Mouse (Mus musculus): Measurements from ENCODE around the gene Yipf1.

Gene Yipf1

GRCm38 (mm10) chr4:107313690-107314478 is at the start of gene Yipf1:
Gene Yipf1, plus strand, starts transcription at chr4:107314363.
- peak; percentile 89 for DNase-seq (ENCODE audit: low read depth, low spot score)

DNA sequence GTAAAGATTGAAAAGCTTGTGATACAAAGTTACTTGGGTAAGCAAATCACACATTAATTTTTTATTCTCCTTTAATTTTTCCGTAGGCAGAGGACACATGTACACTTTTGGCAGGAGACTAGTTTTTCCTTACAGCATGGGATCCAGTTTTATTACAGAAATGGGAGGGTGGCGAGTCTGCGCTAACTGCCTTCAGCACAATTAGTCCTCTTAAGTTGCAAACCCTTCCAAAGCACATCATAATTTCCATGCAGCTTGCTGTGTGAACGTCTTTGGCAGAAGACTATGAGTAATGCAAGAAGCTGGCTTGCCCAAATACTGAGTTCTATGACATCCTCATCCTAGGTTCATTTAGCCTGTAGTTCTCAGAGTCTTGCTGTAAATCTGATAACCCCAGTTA is 40.5 kb upstream of the Yipf1 start:
- DNase-seq (ENCODE audit: low read depth, low spot score), result no peak

DNA sequence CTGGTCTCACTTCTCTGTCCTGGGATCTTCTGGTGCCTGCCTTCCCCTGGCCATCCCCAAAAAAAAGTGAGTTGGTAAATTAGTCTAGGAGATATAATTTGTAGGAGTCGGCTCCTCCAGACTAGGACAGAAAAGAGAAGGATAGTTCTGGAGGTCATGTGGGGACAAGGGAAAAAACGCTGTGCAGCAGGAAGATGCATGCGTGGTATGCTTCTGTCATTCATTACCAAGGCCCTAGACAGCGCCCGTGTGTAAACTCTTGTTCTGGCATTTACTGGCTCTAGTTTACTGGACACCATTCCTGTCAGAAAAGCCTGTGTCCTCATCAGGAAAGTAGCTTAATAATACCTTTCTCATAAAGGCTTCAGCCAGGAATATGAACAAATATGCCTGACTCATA is 39.7 kb upstream of the Yipf1 start:
- no peak for DNase-seq (ENCODE audit: low read depth, low spot score)

DNA sequence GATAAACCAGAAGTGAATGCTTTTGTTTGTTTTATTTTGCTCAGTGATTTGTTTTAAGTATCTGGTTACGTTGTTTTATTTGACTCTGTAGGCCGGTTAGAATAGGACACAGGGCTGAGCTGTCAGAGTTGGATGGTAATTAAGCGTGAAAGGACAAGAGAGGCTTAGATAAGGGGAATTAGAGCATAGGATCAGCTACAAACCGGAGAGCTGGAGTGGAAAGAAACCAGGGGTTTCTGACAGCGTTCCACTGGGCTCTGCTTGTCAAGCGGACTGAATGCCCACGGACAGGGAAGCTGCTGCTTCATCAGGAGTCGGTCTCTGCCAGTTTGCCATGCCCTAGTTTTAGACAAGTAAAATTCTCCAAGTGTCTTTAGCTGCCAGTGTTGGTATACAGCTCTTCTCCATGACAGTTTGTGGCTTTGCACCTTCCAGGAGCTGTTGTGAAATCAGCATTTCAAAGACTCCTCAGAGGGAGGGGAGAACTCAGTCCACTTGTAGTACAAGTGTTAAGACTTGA is 35.9 kb upstream of the Yipf1 start:
- no peak for DNase-seq (ENCODE audit: low read depth, low spot score)

GRCm38 (mm10) chr4:107280843-107281475 is 33.2 kb upstream of the Yipf1 start:
- no peak for DNase-seq (ENCODE audit: low read depth, low spot score)

DNA sequence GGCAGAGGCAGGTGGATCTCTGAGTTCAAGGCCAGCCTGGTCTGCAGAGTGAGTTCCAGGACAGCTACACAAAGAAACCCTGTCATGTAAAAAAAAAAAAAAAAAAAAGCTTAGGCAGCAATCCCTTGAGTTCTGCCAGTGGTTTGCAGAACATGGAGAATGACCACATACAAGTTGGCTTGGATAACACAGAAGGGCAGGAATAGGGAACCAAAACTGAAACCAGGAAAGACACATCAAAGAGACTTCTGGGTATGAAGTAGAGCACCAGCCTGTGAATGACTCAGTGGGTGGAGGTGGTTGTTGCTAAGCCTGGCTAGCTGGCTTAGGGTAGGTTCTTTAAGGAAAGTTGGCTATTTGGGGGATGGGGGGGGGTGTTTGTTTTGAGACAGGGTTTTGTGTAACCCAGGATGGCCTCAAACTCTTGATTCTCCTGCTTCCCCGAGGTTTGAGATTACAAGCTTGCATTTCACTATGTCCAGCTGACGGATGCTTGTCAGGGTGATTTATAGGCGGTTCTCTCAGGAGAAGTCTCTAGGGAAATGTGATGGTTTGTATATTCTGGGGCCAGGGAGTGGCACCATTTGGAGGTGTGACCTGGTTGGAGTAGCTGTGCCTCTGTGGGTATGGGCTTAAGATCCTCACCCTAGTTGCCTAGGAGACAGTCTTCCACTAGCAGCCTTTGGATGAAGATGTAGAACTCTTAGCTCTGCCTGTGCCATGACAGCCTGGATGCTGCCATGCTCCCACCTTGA is 28.5 kb upstream of the Yipf1 start:
- DNase-seq (ENCODE audit: low read depth, low spot score), result no peak

GRCm38 (mm10) chr4:107286386-107286785 is 27.8 kb upstream of the Yipf1 start:
- DNase-seq (ENCODE audit: low read depth, low spot score), result no peak

GRCm38 (mm10) chr4:107287517-107287916 is 26.6 kb upstream of the Yipf1 start:
- DNase-seq (ENCODE audit: low read depth, low spot score), result no peak

- DNase-seq (ENCODE audit: low read depth, low spot score), result no peak
These were observed 22.4 kb upstream of the Yipf1 start for GRCm38 (mm10) chr4:107291611-107292272.

DNA sequence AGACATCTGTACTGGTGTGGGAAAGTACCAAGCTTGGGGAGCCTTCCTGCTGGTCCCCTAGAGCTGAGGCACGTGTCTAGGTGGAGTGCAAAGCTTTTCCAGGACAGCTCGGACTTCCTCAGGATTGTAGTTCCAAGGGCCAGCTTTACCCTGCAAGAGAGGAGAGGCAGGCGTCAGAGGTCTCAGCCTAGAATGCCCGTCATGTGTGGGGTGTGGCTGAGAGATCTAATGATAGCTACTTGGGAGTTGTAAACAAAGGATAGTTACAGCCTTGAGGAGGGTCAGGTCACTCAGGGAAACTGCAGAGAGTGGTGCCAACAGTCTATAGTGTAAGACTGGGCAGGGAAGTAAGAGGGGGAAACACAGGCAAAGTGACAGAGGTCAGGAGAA is 21.9 kb upstream of the Yipf1 start:
- DNase-seq (ENCODE audit: low read depth, low spot score), result no peak

DNA sequence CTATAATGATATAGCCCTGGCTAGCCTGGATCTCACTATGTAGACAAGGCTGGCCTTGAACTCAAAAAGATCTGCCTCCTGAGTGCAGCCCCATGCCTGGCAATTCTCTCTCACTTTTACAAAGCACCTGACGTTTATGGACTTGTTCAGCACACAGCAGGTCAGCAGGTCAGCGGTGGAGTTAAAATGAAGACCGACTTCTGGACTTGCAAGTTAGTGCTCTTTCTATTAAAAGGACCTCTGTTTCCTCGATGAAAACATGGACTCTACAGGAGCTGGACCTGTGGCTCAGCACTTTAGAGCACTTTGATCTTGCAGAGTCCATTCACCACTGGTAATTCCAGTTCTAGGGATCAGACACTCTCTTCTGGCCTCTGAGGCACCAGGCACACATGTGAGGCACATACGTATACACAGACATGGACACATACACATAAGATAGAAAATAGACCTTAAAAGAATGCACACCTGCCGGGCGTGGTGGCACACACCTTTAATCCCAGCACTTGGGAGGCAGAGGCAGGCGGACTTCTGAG is 16.0 kb upstream of the Yipf1 start:
- DNase-seq (ENCODE audit: low read depth, low spot score), result no peak

DNA sequence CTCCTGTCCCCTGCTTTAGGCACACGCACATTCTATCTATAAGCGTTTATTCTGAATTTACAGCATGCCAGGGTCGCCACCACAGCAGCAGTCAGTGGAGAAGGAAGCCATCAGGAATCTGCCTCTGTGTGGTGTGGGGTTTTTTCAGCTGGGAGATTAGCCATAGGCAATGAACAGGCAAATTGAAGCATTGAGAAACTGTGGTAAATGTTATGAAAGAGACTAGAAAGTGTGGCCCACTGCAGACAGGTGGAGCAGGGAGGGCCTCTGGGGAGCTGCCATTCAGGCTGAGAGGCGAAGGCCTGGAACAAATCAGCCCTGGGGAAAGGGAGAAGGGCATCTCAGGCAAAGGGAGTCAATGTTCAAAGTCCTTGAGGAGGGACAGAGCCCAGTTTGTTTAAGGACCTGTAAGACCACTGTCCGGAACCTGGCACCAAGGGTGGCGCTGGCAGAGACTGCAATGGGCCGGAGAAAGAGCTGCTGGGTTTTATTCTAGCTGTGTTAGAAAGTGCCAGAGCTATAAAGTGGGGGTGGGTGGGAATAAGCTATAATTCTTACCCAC is 14.3 kb upstream of the Yipf1 start:
- DNase-seq (ENCODE audit: low read depth, low spot score), result no peak

DNA sequence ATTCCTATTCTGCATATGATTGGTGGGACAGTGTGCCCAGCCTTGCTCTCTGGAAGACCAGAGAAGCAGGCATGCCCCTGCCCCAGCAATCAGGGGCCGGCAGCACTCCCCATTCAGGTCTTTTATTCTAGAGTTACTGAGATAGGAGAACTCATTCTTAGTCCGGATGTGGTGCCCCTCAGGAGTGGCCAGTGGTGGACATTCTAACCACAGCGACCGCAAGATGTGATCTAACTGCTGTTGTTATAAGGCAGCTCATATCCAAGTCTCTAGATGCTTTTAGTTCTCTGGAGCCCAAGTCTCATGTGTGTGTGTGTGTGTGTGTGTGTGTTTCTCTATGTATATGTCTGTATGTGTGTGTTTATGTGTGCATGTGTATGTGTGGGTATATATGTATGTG is 13.8 kb upstream of the Yipf1 start:
- DNase-seq (ENCODE audit: low read depth, low spot score), result no peak

DNA sequence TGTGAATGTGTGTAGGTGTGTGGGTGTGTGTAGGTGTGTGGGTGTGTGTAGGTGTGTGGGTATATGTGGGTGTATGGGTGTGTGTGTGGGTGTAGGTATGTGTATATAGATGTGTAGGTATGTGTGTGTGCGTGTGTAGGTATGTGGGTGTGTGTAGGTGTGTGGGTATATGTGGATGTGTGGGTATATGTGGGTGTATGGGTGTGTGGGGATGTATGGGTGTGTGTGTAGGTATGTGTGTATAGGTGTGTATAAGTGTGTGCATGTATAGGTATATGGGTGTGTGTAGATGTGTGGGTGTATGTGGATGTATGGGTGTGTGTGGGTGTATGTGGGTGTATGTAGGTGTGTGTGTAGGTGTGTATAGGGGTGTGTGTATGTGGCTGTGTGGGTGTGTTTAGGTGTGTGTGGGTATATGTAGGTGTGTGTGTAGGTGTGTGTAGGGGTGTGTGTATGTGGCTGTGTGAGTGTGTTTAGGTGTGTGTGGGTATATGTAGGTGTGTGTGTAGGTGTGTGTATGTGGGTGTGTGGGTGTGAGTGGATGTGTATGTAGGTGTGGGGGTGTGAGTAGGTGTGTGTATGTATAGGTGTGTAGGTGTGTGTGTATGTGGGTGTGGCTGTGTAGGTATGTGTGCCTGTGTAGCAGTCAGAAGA is 13.1 kb upstream of the Yipf1 start:
- no peak for DNase-seq (ENCODE audit: low read depth, low spot score)

GRCm38 (mm10) chr4:107302221-107302620 is 11.9 kb upstream of the Yipf1 start:
- no peak for DNase-seq (ENCODE audit: low read depth, low spot score)

- DNase-seq (ENCODE audit: low read depth, low spot score), result no peak
These were observed 11.3 kb upstream of the Yipf1 start for GRCm38 (mm10) chr4:107302832-107303231.

GRCm38 (mm10) chr4:107303531-107303930 is 10.6 kb upstream of the Yipf1 start:
- DNase-seq (ENCODE audit: low read depth, low spot score), result no peak

DNA sequence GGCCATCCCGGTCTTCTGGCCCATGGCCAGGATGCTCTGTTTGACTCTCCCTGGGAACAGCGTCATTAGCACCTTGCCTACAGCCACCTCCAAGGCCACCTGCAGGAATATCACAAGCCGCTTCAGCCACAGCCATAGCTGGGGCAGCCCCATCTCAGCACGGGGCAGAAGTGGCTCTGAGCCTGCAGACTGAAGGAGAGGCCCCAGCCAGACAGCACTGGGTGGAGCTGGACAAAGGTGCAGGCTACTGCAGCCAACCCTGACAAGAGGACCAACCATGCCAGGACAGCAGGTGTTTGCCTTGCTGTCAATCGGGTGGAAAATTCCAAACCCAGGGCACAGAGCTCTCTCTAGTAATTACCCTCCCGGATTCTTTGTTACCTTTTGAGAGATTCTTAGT is 7.2 kb upstream of the Yipf1 start, which contains the start of gene Dio1:
Dio1 (minus strand) TSS at position 204 of the 400 bp plus-strand sequence.
- no peak for DNase-seq (ENCODE audit: low read depth, low spot score)

GRCm38 (mm10) chr4:107314479-107314805 is 279 bp downstream of the Yipf1 start:
- no peak for DNase-seq (ENCODE audit: low read depth, low spot score)

GRCm38 (mm10) chr4:107318646-107319045 is 4.5 kb downstream of the Yipf1 start:
- no peak for DNase-seq (ENCODE audit: low read depth, low spot score)

GRCm38 (mm10) chr4:107321041-107321440 is 6.9 kb downstream of the Yipf1 start:
- no peak for DNase-seq (ENCODE audit: low read depth, low spot score)
